Mouse (Mus musculus) thymus, postnatal 25 days (tissue): Measurements from ENCODE around the gene Orc6.

Experiments
- DNase-seq: peaks from one replicate; pipeline ENCODE4 v3.0.0; 2022

Gene Orc6

GRCm38 (mm10) chr8:85299434-85300077, at the start of gene Orc6, which contains the start of gene Vps35:
TSS of gene Orc6 (plus strand) at chr8:85299632.
TSS of gene Vps35 (minus strand) at chr8:85299802.
- peak; percentile 96 for DNase-seq

- no peak for DNase-seq
Measured at GRCm38 (mm10) chr8:85286846-85287245, 12.6 kb upstream of the Orc6 start.

GRCm38 (mm10) chr8:85298600-85299433, 615 bp upstream of the Orc6 start:
- peak; percentile 19 for DNase-seq

- no peak for DNase-seq
Measured at GRCm38 (mm10) chr8:85301941-85302340, 2.5 kb downstream of the Orc6 start.

GRCm38 (mm10) chr8:85302931-85303330, 3.5 kb downstream of the Orc6 start:
- DNase-seq = no peak

- no peak for DNase-seq
Measured at GRCm38 (mm10) chr8:85303531-85303930, 4.1 kb downstream of the Orc6 start.

- no peak for DNase-seq
Measured at GRCm38 (mm10) chr8:85308564-85308963, 9.1 kb downstream of the Orc6 start.

- no peak for DNase-seq
Measured at GRCm38 (mm10) chr8:85311743-85312142, 12.3 kb downstream of the Orc6 start.

GRCm38 (mm10) chr8:85313036-85313435, 13.6 kb downstream of the Orc6 start:
- no peak for DNase-seq

GRCm38 (mm10) chr8:85318534-85318933, 19.1 kb downstream of the Orc6 start:
- no peak for DNase-seq

- DNase-seq = no peak
Measured at GRCm38 (mm10) chr8:85321981-85322380, 22.5 kb downstream of the Orc6 start.

GRCm38 (mm10) chr8:85323084-85323483, 23.7 kb downstream of the Orc6 start:
- DNase-seq = no peak

GRCm38 (mm10) chr8:85327036-85327435, 27.6 kb downstream of the Orc6 start:
- DNase-seq = no peak

GRCm38 (mm10) chr8:85329506-85329905, 30.1 kb downstream of the Orc6 start:
- DNase-seq = no peak

GRCm38 (mm10) chr8:85335105-85335504, 35.7 kb downstream of the Orc6 start:
- DNase-seq = no peak

GRCm38 (mm10) chr8:85336211-85336933, 36.9 kb downstream of the Orc6 start:
- DNase-seq = no peak

GRCm38 (mm10) chr8:85337681-85338080, 38.2 kb downstream of the Orc6 start:
- DNase-seq = no peak

- no peak for DNase-seq
Measured at GRCm38 (mm10) chr8:85339871-85340573, 40.6 kb downstream of the Orc6 start.

GRCm38 (mm10) chr8:85353287-85353686, 53.9 kb downstream of the Orc6 start:
- no peak for DNase-seq
